Mouse (Mus musculus): ENCODE data around the gene Rbx1.

GRCm38 (mm10) chr15:81523169-81523871, 57.2 kb downstream of the Rbx1 start:
- TF ChIP-seq CTCF (conservative IDR thresholded peaks at IDR 0.05; ENCODE audit: insufficient read depth, insufficient read length, low read depth, low read length) (no peak), POLR2A (IDR thresholded peaks at IDR 0.05; ENCODE audit: low read depth, low read length) (peak; percentile 85)
